Mouse (Mus musculus) bone marrow macrophage, adult 2 months (primary cell): ENCODE measurements around the gene Arrdc3. TPM values are rescaled to one million over a fixed set of nuclear protein-coding genes. Genes with fewer than 3 reads are reported as not detected.

Experiments used
- H3K27ac ChIP-seq: 2 replicates; pipeline ENCODE4 v1.5.1; 2012; ENCODE audit warnings: low read depth, low read length; ENCODE audit not compliant: insufficient read depth
- H3K4me1 ChIP-seq: 2 replicates; pipeline ENCODE4 v1.6.1; 2012; ENCODE audit warnings: low read length; ENCODE audit not compliant: control insufficient read depth, insufficient read depth
- H3K4me3 ChIP-seq: 2 replicates; pipeline ENCODE4 v1.5.1; 2012; ENCODE audit warnings: mild to moderate bottlenecking, low read length, moderate library complexity; ENCODE audit not compliant: insufficient read depth
- CTCF ChIP-seq: IDR thresholded peaks from 2 replicates; pipeline ENCODE4 v1.5.1; 2012; ENCODE audit warnings: low read depth, mild to moderate bottlenecking, low read length, moderate library complexity
- POLR2A ChIP-seq: IDR thresholded peaks from 2 replicates; pipeline ENCODE4 v1.6.1; 2012; ENCODE audit warnings: mild to moderate bottlenecking, low read depth, low read length, borderline replicate concordance
- polyA plus RNA-seq: library from polyadenylated mRNA; stranded (reverse); fragments of >200 nt; gene quantifications from 2 replicates; pipeline ENCODE4 v1.2.4, GENCODE M21; 2012; ENCODE audit not compliant: missing spikeins, insufficient read depth, insufficient read length

Arrdc3 gene
- polyA plus RNA-seq, 1 experiment = 23.2 TPM

DNA sequence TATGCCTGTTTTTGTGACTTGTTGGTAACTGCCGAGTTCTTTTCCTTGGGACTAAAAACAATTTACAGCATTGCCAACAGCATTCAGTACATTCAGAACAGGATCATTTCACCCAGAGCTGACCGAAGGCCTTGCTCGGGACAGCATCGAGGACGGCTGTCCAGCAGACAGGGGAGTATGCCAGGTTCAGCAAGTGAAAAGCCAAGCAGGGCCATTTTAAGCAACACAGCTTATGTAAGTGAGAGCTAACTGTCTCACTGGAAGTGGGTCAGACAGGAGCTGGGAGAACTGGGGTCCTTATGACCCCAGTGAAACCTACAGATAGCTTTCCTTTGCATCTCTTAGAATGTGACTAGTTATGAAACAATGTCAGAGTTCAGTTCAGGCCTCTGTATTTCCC is 57.2 kb downstream of the Arrdc3 start:
- peaks cover 40% of the 10 kb centered on the region for H3K4me1 ChIP-seq
- no peak overlapping the region for H3K4me3 ChIP-seq
- TF ChIP-seq CTCF (no peak), POLR2A (no peak)
- peak overlapping the region; percentile 40 for H3K27ac ChIP-seq

DNA sequence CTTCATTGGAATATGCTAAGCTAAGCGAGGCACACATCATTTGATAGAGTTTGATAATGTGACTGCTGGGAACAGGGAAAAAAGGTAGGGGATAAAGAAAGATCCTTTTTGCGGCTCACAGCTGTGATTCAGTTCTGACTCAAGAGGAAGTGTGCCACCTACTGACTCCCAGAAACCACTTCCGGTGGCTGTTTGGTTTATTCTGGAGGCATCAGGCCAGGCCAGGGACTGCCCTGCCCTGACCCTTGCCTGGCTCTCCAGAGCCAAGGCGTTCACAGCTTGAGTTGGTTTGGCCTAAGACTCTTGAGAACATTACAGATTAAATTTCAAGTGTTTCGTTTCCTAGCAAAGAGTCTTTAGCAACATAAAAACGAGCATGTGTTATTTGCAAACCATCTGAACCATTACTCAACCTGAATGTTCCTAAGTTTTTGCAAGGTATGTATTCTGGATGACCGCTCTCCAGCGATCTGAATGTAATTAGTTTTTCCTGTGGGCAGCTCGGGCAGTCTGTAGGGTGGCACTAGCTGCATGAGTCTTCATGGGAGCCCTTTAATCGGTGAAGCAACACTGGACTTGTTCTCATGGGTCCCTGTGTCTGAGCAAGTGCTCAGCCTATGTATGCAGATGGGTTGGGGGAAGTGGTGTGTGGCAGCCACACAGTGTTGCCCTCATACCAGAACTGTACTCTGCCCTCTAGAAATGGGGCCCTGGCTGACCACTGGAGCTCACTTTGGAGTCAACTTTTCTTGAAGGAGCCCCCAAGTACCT is 57.9 kb downstream of the Arrdc3 start:
- Histone ChIP-seq H3K4me3 (no peak overlapping the region), H3K27ac (peak overlapping the region; percentile 85), H3K4me1 (peaks cover 36% of the 10 kb centered on the region)
- TF ChIP-seq POLR2A = no peak
- TF ChIP-seq CTCF = no peak

DNA sequence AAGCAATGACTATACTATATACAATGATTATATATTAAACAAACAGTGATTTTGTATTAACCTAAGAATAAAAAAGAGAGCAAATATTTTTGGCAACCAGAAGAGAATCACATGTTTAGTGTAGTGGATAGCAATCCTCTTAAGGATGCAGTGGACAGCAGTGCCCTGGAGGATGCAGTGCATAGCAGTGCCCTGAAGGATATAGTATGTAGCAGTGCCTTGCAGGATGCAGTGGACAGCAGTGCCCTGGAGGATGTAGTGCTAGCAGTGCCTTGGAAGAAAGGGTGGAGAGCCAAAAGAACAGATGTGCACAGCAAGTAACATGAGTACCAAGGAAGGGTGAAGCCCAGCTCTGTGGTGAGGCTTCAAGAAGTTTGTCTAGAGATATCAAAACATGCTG is 61.3 kb downstream of the Arrdc3 start:
- Histone ChIP-seq H3K4me1 (peaks cover 32% of the 10 kb centered on the region), H3K4me3 (no peak overlapping the region), H3K27ac (no peak overlapping the region)
- no peak for TF ChIP-seq POLR2A
- no peak for TF ChIP-seq CTCF
